Mouse (Mus musculus): ENCODE results near the gene Slc22a15. TPM values are rescaled to one million over a fixed set of nuclear protein-coding genes. Genes with fewer than 3 reads are reported as not detected.

Slc22a15 gene
- total RNA-seq (2021) = 10 to 100 TPM in 1 of 2 experiments, 1 to 10 TPM in 1; 8.0 to 12.1 TPM
- long read RNA-seq, experiment 1, full-length matches to known transcripts = 5 of 9 reads
- long read RNA-seq, experiment 1, partial matches to known transcripts = 0 of 9 reads
- long read RNA-seq, experiment 1, other reads (novel, unspliced or antisense) = 4 of 9 reads
- long read RNA-seq, experiment 2, full-length matches to known transcripts = 3 of 4 reads
- long read RNA-seq, experiment 2, partial matches to known transcripts = 1 of 4 reads
- long read RNA-seq, experiment 2, other reads (novel, unspliced or antisense) = 0 of 4 reads

- DNase-seq = peak; percentile 74 to 87
Measured at GRCm38 (mm10) chr3:101923843-101924740, at the start of gene Slc22a15. TSS of gene Slc22a15 (minus strand) at chr3:101924453.

DNA sequence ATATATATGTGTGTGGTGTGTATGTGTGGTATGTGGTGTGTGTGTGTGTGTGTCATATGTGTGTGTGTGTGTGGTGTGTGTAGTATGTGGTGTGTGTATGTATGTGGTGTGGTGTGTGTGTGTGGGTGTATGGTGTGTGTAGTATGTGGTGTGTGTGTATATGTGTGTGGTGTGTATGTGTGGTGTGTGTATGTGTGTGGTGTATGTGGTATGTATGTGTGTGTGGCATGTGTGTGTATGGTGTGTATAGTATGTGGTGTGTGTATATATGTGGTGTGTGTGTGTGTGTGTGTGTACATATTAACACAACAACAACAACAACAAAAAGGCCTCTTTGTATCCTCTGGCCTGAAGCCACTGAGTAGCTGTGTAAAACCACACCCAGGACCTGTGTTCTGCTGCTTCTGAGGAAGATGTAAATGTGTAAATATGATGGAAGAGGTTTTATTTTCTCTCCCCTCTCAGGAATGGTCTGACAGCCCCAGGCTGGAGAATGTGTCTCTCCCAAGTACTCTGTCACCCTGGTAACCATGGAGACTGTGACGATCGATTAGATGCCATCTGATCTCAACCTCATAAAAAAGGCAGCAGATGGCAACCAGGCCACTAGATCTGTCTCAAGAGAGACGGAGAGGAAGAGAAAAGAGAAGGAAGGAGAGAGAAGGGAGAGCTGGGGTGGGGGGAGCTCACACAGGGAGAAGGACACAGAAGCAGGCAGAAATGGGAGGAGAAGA is 42.7 kb upstream of the Slc22a15 start:
- no peak for DNase-seq

DNA sequence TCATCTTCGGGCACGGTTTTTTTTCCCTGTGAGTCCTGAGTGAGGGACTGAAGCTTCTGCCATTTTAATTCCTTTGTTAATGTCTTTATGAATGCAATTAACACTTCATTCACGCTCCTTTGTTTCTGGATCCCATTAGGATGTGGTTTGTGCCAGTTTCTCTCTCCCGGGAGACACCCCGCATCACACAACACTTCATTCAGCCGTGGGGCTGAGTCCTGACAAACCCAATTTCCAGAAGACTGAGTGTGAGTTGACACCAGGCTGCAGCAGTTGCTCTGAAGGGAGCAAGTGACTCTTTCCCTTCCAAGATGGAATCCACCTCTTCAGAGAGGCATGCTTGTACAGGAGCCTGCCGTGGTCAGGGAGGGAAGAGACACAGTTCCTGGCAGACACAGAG is 40.1 kb upstream of the Slc22a15 start:
- DNase-seq = no peak

DNA sequence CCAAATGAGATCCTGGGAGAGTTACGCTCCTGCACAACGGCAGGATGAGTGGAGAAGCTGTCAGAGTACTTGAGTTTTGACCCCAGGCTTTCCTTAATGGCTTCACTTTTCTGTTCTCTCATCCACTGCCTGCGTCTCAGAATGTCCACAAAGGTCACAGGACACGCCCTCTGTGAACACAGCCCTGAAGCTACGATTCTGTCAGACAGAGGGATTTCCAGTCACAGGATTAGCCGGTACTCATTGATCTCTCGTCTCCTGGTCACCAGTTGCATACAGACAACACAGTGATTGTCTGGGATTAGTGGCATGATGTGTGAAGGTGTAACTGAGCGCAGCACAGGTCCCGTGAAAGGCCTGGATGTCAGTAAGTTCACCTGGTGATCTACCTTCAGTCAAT is 39.2 kb upstream of the Slc22a15 start:
- DNase-seq = no peak

- no peak for DNase-seq
Measured at GRCm38 (mm10) chr3:101961146-101961835, 37.0 kb upstream of the Slc22a15 start.

- no peak for DNase-seq
Measured at GRCm38 (mm10) chr3:101958047-101958446, 33.8 kb upstream of the Slc22a15 start.

DNA sequence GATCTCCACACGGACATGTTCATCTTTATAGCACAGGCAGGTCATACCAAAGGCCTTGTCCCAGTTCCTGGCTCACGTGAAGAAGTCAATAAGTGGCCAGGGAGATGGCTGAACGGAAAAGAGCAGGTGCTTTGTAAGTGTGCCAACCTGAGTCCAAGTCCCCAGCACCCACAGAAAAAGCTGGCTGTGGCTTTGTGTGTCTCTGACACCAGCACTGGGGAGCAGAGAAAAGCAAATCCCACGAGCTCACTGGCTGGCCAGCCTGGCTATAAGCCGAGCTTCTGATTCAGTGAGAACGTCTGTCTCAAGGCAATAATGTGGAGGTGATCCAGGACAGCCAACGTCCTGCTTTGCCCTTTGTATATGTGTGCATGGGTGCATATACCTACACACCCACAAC is 29.3 kb upstream of the Slc22a15 start:
- peak in 1 of 2 experiments; percentile 52 for DNase-seq

DNA sequence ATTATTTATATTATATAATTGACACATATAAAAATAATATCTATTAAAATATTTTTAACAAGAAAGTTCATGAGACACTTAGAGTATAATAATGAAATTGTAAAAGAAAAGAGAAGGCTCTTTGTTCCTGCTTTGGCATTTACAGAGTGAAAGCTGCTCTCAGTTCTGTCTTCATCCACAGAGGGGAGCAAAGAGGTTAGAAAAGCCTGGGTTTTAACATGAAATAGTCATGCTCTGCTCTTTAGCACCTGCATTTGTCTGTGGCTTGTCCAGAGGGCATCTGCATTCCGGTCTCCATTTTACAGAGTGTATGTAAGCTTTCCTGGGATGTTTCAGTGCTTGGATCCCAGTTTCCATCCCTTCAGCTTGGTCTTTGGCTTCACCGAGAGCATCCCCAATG is 28.3 kb upstream of the Slc22a15 start:
- DNase-seq = no peak

- peak; percentile 79 to 84 for DNase-seq
Measured at GRCm38 (mm10) chr3:101948572-101948971, 24.3 kb upstream of the Slc22a15 start.

GRCm38 (mm10) chr3:101947250-101947649 is 23.0 kb upstream of the Slc22a15 start:
- no peak for DNase-seq

DNA sequence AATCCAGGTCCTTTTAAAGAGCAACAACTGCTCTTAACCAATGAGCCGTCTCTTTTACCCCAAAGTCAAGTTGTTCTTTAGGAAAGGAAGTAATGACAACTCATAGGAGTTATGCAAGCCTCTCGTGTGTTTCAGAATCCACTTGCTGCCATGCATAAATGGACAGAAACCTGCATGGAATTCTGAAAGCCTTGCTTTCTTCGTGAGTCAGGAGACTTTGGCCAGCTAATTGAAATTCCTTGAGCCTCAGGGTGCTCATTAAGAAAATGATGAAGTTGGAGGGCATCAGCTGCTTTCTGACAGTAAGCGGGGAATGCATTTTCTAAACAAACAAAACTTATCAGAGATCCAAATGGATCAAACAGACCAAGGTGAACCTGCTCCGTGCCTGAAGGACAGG is 21.0 kb upstream of the Slc22a15 start:
- DNase-seq = no peak

DNA sequence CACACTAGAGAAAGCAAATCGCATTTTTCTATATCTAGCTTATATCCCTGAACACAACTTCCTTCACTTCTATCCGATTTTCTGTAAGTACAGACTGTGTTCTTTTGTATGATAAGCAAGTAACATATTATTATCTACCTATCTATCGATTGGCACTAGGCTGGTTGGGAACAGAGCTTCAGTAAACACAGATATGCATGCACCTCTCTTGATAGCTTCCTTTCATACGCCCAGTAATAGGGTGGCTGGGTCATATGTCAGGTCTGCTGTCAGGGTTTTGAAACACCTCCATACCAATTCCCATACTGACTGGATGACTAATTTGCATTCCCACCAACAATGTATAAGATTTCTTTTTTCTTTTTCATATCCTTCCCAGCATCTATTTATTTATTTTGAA is 16.2 kb upstream of the Slc22a15 start:
- DNase-seq = no peak

- no peak for DNase-seq
Measured at GRCm38 (mm10) chr3:101939865-101940264, 15.6 kb upstream of the Slc22a15 start.

- DNase-seq = no peak
Measured at GRCm38 (mm10) chr3:101939152-101939551, 14.9 kb upstream of the Slc22a15 start.

DNA sequence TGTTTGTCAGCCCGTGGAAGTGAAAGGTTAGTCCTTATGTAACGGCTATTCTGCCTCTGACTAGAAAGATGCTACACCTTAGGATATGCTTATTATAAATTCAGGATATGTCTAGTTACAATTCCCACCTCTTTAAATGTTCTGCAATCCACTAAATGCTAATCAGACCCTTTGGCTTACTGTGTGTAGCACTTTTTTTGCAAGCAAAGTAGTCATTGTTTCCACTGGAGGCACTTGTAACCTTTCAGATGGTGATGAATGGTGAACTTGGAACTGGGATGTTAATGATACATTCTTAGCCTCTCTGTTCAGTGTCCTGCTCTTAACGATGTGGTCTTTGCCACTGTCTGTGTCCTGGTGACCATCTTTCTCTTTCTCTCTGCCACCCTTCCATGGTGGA is 12.1 kb upstream of the Slc22a15 start:
- no peak for DNase-seq

- no peak for DNase-seq
Measured at GRCm38 (mm10) chr3:101933820-101934219, 9.6 kb upstream of the Slc22a15 start.

DNA sequence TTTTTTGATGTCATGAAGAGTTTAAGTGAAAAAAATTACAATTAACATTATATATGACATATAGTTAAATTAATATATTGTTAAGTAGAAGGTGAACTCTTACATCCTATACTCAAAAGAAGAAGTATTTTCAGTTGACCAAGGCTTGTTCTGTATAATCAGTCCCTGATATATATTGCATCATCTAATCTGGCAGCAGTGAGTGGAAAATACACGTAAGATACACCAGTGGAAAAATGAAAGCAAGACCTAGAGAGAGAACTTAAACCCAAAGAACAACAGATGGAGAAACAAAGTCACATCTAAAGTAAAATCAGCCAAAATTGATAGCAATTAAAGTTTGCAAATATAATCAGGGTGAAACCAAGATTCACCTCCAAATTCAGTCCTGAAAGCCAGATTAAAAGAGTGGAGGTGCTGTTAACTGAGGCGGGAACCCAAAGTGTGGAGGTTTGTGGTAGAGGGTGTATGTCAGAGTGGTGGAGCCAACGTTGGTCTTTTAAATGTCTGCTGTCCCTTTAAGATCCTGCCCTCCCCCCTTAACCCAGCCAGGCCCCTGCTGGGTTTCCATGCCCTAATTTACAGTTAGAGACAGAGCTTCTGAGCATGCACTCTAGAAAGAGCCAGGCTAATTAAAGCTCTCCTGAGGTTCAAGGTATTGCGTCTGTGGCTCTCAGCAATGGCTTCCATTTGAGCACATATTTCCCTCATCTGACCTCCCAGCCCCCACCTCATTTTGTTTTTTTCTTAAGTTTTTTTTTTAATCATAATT is 5.0 kb upstream of the Slc22a15 start:
- no peak for DNase-seq

DNA sequence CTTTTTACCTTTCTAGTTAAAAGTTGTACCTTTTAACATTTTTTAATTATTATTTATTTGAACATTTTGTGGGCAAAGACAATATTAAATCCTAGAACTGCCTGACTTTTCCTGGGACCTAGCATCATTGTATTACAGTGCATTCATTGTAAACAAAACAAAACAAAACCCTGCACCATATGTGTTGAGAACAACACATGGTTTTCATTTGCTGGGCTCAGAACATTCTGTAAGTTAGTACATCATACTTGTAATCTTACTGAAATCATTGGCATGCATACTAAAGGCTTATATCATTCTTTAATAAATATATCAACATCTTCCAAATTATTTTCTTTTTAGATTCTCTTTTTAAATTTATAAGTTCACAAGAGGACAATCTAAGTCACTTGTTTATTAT is 2.4 kb upstream of the Slc22a15 start:
- DNase-seq = no peak

- no peak for DNase-seq
Measured at GRCm38 (mm10) chr3:101925663-101926062, 1.4 kb upstream of the Slc22a15 start.

DNA sequence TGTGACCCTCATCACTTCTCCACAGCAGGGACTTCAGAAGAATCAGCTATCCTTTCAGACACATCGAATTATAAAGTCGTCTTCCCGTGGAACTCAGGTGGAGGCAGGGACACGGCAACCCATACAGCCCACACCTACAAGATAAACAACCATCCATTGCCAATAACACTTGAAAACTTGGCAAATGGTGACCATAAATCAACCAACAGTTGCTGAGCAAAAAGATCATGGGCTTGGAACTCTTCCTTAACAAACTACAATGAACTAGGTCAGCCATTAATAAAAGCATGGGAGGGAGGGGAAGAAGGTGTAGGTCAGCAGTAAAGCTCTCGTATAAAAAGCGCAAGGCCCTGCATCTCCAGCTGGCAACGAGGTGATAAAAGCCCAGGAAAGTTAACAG is 1.9 kb downstream of the Slc22a15 start:
- DNase-seq = no peak

DNA sequence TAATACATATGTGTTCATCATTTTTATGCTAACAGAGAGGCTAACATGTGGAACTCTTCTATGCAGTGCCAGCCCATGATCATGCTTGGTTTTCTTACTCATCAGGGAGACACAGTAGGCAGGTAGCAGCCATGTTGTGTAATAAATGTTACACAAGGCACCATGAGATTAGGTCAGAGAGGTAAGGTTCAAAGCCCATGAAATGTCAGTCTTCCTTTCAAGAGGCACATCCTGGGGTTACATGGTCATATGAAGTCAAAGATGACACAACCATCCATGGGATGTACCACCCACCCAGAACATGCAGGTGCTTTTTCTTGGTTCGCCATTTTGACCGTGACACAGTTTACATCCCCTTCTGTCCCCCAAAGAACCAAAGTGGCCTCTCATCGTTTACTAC is 5.7 kb downstream of the Slc22a15 start:
- DNase-seq = no peak

All from adrenal gland, postnatal 36 days (tissue).